Mouse (Mus musculus): ENCODE data around the gene Dyrk2.

DNA sequence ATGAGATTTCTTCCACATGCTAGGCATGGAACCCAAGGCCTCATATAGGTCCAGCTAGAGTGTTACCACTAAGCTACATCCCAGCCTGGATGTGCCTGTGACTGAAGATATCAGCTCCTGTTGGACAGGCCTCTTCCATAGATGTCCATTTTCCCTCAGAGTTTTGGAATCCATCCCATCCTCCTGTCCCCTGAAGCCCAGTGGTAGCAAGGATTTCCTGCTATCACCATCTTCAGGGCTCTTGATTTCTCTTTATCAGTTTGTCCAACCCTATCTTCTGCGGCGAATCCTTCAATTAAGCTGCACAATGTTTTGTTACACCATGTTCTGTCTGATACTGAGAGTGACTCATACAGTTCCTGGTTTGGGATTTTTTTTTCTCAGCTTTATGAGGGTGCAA lies 2.2 kb upstream of the Dyrk2 start:
- TF ChIP-seq CTCF (IDR thresholded peaks at IDR 0.05) (no peak), EP300 (IDR thresholded peaks at IDR 0.05) (no peak)

Data from lung, postnatal 0 days (tissue).